Mouse (Mus musculus): ENCODE data around the gene Hspa13. TPM values are rescaled to one million over a fixed set of nuclear protein-coding genes. Genes with fewer than 3 reads are reported as not detected.

Hspa13 gene
- total RNA-seq (2023): 10 to 100 TPM; 24.0 to 25.0 TPM

GRCm38 (mm10) chr16:75766388-75767249 is at the start of gene Hspa13:
TSS of gene Hspa13 (minus strand) at chr16:75767104.

Other genes with a start within 250 kb of the Hspa13 start
- gene Lipi, start 181.0 kb downstream of the Hspa13 start, total RNA-seq (2023): not detected
- gene Rbm11, start 174.3 kb downstream of the Hspa13 start, total RNA-seq (2023): under 1 TPM in 1 of 2 experiments, not detected in 1; 0.26 TPM